Mouse (Mus musculus) heart, embryonic 16.5 days (tissue): ENCODE data around the gene Ppox. TPM values are rescaled to one million over a fixed set of nuclear protein-coding genes. Genes with fewer than 3 reads are reported as not detected.

Source experiments
- ATAC-seq: fragments of 200-750 bp; cut with Nextera tagmentation; replicated peaks from 2 replicates; pipeline ENCODE4 v1.8.0; 2017; ENCODE audit warnings: moderate number of reproducible peaks; ENCODE audit not compliant: insufficient read depth, low FRiP score; ENCODE audit errors: extremely low read depth
- H3K27ac ChIP-seq: fragments of 300-500 bp; sonication (generic); 2 replicates; pipeline ENCODE4 v1.5.1; 2014; ENCODE audit warnings: mild to moderate bottlenecking, low read length, control low read depth, moderate library complexity
- H3K27me3 ChIP-seq: fragments of 300-500 bp; sonication (generic); 2 replicates; pipeline ENCODE4 v1.6.1; 2014; ENCODE audit warnings: low read length, mixed read lengths; ENCODE audit not compliant: control insufficient read depth, insufficient read depth
- H3K36me3 ChIP-seq: fragments of 300-500 bp; sonication (generic); 2 replicates; pipeline ENCODE4 v1.6.1; 2014; ENCODE audit not compliant: control insufficient read depth, insufficient read depth
- H3K4me1 ChIP-seq: fragments of 300-500 bp; sonication (generic); 2 replicates; pipeline ENCODE4 v1.6.1; 2014; ENCODE audit warnings: low read length, mixed read lengths; ENCODE audit not compliant: control insufficient read depth, insufficient read depth
- H3K4me2 ChIP-seq: fragments of 300-500 bp; sonication (generic); 2 replicates; pipeline ENCODE4 v1.6.1; 2014; ENCODE audit warnings: low read depth, mild to moderate bottlenecking, control low read depth, low read length
- H3K4me3 ChIP-seq: fragments of 300-500 bp; sonication (generic); 2 replicates; pipeline ENCODE4 v1.5.1; 2014; ENCODE audit warnings: mild to moderate bottlenecking, control low read depth, low read length
- H3K9ac ChIP-seq: fragments of 300-500 bp; sonication (generic); 2 replicates; pipeline ENCODE4 v1.6.1; 2014; ENCODE audit warnings: low read length, control low read depth
- H3K9me3 ChIP-seq: fragments of 300-500 bp; sonication (generic); replicated peaks from 2 replicates; pipeline ENCODE4 v1.6.1; 2016; ENCODE audit warnings: low read length; ENCODE audit not compliant: control insufficient read depth
- WGBS: fragments of 180-500 bp; shearing (Covaris S2); extraction: QIAGEN DNeasy Blood & Tissue Kit; methylation state at CpG from one replicate; pipeline ENCODE4 v1.1.7; 2014; 5-methylcytosine and 5-hydroxymethylcytosine counted together
- polyA plus RNA-seq: library from polyadenylated mRNA; unstranded; fragments of >200 nt; fragmentation: Nextera tagmentation; extraction: Ambion mirVana; gene quantifications from 2 replicates; pipeline ENCODE4 v1.2.1, GENCODE M21; 2015

The Ppox gene
- polyA plus RNA-seq, 1 experiment from 2014 or later, result 32.4 TPM

DNA sequence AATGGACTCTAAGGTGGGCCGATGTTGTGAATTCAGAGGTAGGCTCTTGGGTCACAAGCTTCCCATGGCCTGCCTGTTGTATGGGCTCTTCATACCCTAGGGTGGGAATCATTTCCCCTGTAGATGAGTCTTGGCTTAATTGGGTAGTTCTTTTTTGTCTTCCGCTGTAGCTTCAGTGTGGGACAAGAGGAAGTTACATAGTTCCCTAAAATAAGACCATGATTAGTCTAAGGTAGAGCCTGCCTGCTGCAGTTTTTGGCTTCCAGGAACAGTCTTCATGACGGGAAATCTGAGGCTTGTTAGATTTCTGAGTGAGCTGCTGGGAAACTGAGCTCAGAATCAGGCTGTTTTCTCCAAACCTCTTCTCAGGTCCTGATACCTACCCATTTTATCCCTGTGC lies 8.9 kb downstream of the Ppox start:
- H3K27me3 ChIP-seq, result no peaks in the 10 kb centered on the region
- no peaks in the 10 kb centered on the region for H3K9me3 ChIP-seq
- no peak for ATAC-seq
- H3K4me2 ChIP-seq, result no peak overlapping the region
- 77% methylated on average over 3 of the region's 3 CpGs for WGBS
- H3K36me3 ChIP-seq, result peaks cover 45% of the 10 kb centered on the region
- H3K4me3 ChIP-seq, result no peak overlapping the region
- H3K9ac ChIP-seq, result no peak overlapping the region
- H3K4me1 ChIP-seq, result peaks cover 16% of the 10 kb centered on the region
- H3K27ac ChIP-seq, result no peak overlapping the region; the same call in 1 of the 2 replicates

DNA sequence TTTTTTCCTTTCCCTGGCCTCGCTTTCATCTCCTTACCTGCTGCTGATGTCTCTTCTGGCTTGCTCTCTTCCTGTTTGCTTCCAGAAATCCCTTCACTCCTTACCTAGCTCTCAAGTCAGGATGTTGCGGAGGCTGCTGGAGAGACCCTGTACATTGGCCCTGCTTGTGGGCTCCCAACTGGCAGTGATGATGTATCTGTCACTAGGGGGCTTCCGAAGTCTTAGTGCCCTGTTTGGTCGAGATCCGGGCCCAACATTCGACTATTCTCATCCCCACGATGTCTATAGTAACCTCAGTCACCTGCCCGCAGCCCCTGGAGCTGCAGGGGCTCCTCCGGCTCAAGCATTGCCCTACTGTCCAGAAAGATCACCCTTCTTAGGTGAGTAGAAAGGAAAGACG lies 9.4 kb downstream of the Ppox start:
- WGBS, result 60% methylated on average over 10 of the region's 10 CpGs
- Histone ChIP-seq H3K9me3 (no peaks in the 10 kb centered on the region), H3K4me3 (no peak overlapping the region), H3K4me2 (peak overlapping the region; percentile 100), H3K9ac (no peak overlapping the region), H3K27ac (no peak overlapping the region), H3K27me3 (no peaks in the 10 kb centered on the region), H3K36me3 (peaks cover 41% of the 10 kb centered on the region), H3K4me1 (peaks cover 16% of the 10 kb centered on the region)
- ATAC-seq, result no peak

DNA sequence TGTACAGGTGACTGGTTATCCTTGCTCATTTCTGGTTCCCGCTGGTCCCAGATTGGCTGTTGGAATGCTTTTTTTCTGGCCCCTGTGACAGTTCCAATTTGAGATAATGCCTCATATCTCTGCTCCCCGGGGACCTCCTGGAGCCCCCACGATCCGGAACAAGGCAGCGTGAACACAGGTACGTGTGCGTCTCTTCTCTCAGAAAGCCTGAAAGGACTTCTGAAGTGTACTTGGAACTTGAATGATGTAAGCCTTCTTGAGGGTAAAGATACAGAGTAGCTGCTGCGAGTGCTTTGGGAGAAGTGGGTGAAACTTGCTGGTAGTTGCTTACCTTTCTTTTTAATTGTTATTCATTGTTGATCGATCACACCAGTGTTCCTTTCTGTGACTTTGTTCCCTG lies 9.8 kb downstream of the Ppox start:
- ATAC-seq, result no peak
- no peaks in the 10 kb centered on the region for H3K27me3 ChIP-seq
- peaks cover 36% of the 10 kb centered on the region for H3K36me3 ChIP-seq
- peak overlapping the region; percentile 93 for H3K4me3 ChIP-seq
- H3K9me3 ChIP-seq, result no peaks in the 10 kb centered on the region
- peaks cover 16% of the 10 kb centered on the region for H3K4me1 ChIP-seq
- peak overlapping the region; percentile 95 for H3K9ac ChIP-seq
- 0 out of 2 replicates have a peak overlapping the region, but pooled peaks have one; percentile 16 for H3K27ac ChIP-seq
- peak overlapping the region; percentile 100 for H3K4me2 ChIP-seq
- 34% methylated on average over 9 of the region's 9 CpGs for WGBS

DNA sequence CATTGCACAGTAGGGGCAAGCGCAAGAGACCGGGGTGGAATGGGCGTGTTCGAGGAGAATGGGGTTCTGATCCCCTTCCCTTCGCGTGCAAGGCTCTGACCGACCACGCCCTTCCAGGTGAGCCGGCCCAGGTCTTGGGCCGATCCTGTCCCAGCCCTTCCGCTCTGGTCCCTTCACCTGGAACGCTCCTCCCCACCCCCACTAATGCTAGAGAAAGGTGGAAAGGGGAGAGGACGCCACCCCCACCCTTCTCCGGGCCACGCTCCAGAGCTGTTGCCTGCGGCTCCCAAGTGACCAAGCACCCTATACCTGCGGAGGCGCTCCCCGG lies 10.4 kb downstream of the Ppox start:
- H3K4me3 ChIP-seq, result peak overlapping the region; percentile 93
- under 1% methylated on average over 19 of the region's 19 CpGs for WGBS
- H3K27ac ChIP-seq, result peak overlapping the region; percentile 73
- peaks cover 16% of the 10 kb centered on the region for H3K4me1 ChIP-seq
- peak overlapping the region; percentile 95 for H3K9ac ChIP-seq
- no peaks in the 10 kb centered on the region for H3K9me3 ChIP-seq
- H3K4me2 ChIP-seq, result peak overlapping the region; percentile 100
- H3K36me3 ChIP-seq, result peaks cover 30% of the 10 kb centered on the region
- no peaks in the 10 kb centered on the region for H3K27me3 ChIP-seq
- ATAC-seq, result peak; percentile 61

DNA sequence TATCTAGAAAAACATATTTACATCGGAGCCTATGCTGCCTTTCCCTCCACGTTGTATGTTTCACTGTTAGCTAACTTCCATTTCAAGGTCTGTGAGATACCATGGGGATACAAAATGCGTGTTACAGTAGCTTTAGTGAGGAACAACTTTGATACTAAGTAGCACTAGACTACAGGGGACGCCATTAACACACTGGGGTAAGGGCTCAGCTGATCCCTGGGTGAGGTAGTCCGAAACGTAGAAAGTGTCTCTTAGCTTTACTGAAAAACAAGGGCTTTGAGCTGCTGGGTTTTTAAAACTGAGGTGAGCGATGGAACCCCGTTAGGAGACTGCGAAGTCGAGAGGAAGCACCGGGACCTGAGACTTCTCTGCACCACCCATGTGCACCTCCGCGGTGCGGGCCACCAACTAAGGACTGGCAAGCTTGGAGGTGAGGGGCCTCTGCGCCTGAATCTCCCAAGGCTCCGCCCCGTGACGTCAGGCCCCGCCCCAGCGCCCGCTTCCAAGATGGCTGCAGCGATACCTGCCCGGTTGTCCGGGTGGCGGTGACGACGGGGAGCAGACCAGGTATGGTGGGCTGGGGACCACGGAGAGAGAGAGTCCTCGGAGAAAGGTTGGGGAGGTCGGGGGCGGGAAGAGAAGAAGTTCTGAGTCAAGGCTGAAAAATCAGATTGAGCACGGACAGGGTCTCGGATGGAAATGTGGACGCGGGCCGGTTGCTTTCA lies 11.0 kb downstream of the Ppox start, which contains the start of gene B4galt3:
Gene B4galt3, plus strand, starts transcription at position 481 of the 725 bp plus-strand sequence.
- Histone ChIP-seq H3K9me3 (no peaks in the 10 kb centered on the region), H3K27me3 (no peaks in the 10 kb centered on the region), H3K27ac (peak within 1 kb of the TSS; percentile 73), H3K4me3 (peak within 1 kb of the TSS; percentile 93), H3K36me3 (peaks cover 25% of the 10 kb centered on the region), H3K4me2 (peak within 1 kb of the TSS; percentile 100), H3K9ac (peak within 1 kb of the TSS; percentile 95), H3K4me1 (peaks cover 16% of the 10 kb centered on the region)
- peak; percentile 95 for ATAC-seq
- WGBS, result 4% methylated on average over 36 of the region's 36 CpGs

DNA sequence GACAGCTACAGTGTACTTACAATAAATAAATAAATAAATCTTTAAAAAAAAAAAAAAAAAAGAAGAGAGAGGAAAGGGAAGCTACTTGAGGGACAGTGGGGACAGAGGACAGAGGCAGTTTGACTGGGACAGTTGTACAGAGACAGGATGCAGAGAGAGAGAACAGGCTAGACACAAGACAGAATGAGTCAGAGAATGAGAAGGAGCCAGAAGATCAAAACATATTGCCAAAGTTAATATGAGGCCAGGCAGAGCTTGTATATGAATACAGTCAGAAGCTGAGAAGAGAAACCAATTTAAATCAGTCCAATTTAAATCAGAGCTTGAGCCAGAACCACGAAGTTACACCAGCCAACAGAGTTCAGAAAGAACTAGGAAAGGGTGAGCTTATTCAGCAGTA lies 12.6 kb downstream of the Ppox start:
- ATAC-seq, result no peak
- Histone ChIP-seq H3K27me3 (no peaks in the 10 kb centered on the region), H3K4me2 (no peak overlapping the region), H3K9me3 (no peaks in the 10 kb centered on the region), H3K9ac (no peak overlapping the region), H3K36me3 (peaks cover 12% of the 10 kb centered on the region), H3K4me3 (no peak overlapping the region), H3K27ac (no peak overlapping the region), H3K4me1 (peaks cover 23% of the 10 kb centered on the region)
- WGBS, result 66% methylated on average over 1 of the region's 1 CpGs

DNA sequence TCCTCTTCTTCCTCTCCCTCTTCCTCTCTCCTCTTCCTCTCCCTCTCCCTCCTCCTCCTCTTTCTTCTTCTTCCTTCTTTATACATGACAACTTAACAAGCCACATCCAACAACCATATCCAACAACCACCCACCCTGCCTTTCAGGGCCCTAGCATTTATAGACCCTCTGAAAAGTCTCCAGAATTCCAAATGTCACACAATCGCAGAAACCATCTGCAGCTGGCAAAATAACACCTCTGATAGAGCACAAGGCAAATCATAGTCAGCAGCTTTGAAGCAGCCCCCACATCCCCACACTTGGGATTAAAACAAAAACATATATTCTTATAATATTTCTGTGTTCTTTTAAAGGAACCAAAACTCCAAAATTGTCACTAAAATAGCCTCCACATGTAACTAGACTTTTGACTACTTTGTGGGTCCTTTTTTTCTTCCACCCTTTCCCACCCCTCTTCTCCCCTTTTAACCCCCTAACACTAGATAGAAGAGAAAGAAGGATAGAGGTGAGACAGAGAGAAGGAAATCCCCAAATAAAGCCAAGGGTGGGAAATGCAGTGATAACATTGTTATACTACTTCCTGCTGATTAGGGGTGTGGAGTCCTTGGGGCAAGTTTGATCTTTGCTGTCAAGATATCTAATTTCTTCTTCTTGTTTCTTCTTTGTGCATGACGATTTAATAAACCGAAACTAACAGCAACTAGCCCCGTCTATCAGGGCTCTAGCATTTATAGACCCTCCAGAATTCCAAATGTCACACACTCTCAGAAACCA lies 14.8 kb downstream of the Ppox start:
- Histone ChIP-seq H3K4me1 (peaks cover 26% of the 10 kb centered on the region), H3K4me3 (no peak overlapping the region), H3K9me3 (no peaks in the 10 kb centered on the region), H3K27ac (peak overlapping the region; percentile 18; the same call in 1 of the 2 replicates), H3K9ac (peak overlapping the region; percentile 11; the same call in 1 of the 2 replicates), H3K36me3 (no peaks in the 10 kb centered on the region), H3K4me2 (no peak overlapping the region), H3K27me3 (no peaks in the 10 kb centered on the region)
- WGBS, result 39% methylated on average over 4 of the region's 4 CpGs
- no peak for ATAC-seq

DNA sequence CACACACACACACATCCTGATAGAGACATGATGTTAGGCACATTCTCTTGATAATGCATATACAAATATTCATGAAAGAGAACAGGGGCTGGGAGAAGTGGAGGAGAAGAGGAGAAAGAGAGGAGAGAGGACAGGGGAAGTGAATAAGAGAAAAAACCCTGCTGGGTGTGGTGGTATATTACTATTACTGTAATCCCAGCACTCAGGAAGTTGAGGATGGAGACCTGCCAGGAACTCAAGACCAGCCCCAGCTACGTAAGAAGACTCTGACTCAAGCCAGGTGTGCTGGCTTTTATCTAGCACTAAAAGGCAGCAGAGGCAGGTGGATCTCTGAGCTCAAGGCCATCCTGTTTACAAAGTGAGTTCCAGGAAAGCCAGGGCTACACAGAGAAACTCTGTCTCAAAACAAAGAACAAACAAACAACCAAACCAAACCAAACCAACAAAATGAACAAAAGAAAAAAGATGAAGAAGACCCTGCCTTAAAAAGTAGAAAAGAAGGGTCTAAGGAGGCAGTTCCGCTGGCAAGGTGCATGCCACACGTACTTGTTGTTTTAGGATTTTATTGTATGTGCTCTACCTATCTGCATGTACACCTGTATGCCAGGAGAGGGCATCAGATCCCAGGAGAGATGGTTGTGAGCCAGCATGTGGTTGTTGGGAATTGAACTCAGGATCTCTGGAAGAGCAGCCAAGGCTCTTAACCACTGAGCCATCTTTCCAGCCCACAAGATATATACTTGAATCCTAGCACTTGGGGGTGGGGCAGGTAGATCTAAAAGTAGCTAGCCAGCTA lies 17.1 kb downstream of the Ppox start:
- WGBS, result 69% methylated on average over 3 of the region's 3 CpGs
- no peaks in the 10 kb centered on the region for H3K36me3 ChIP-seq
- no peaks in the 10 kb centered on the region for H3K27me3 ChIP-seq
- peak overlapping the region; percentile 68 for H3K4me2 ChIP-seq
- no peaks in the 10 kb centered on the region for H3K9me3 ChIP-seq
- no peak overlapping the region; the same call in 1 of the 2 replicates for H3K4me3 ChIP-seq
- peak overlapping the region; percentile 92 for H3K27ac ChIP-seq
- H3K9ac ChIP-seq, result peak overlapping the region; percentile 30; the same call in 1 of the 2 replicates
- ATAC-seq, result no peak
- H3K4me1 ChIP-seq, result peaks cover 23% of the 10 kb centered on the region
